Mouse (Mus musculus): ENCODE data around the gene Eif3k.
"Not testable (repeated sequence)": the region's sequence is repeated elsewhere in the genome, so short reads cannot be mapped to it uniquely, and the experiment has no call there.

Gene Eif3k

GRCm38 (mm10) chr7:28984452-28984851, 2.8 kb upstream of the Eif3k start:
- no peak for DNase-seq

DNA sequence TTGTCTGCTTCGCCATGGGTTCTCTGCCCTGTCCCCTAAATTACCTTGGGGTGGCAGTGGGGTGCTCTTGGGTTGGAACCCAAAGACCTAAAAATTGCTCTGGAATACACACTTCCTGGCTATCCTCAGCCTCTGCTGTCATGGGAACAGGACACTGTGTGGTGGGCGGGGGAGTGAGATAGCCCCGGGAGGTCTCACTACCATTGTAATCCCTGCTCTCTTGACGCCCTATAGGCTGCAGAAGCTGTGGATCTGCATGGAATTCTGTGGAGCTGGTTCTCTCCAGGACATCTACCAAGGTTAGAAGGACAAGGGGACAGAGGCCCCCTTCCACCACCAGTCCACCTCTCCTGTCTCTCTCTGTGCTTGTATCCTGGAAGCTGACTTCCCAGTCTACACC, 2.2 kb upstream of the Eif3k start:
- no peak for DNase-seq

DNA sequence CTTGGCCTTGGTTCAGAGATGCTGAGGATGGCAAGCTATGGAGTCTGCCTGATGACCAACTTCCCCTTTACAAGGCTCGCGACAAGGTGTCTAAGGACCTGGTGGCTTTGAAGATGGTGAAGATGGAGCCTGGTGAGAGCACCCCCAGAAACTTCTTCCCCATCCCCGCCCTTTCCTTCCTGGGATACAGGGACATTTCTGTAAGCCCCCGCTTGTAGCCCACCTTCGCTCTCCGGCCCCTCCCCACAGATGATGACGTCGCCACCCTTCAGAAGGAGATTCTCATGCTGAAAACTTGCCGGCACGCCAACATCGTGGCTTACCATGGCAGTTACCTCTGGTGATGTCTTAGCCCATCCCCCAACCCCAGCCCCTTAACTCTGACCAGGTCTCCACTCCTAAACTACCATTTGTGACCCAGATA, 1.5 kb upstream of the Eif3k start:
- peak in 1 of 2 experiments; percentile 30 for DNase-seq

- peak in 1 of 2 experiments; percentile 32 for DNase-seq
Observed at GRCm38 (mm10) chr7:28982274-28983013, 780 bp upstream of the Eif3k start.

DNA sequence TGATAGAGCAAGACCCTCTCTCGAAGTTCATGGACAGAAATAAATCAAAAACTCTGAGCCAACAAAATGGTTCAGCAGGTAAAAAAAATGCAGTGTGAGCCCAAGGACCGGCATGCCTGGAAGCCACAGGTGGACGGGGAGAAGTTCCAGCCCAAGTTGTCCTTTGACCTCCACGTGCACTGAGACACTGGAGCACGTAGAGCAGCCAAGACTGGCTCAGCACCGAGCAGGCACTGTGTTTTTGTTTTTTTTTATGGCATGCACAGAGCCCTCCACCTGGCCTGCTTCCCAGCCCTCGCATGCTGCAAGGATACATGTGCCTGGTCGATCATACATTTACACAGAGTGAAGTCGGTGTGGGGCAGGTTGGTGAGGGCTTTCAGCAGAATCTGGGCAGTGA, 4.1 kb downstream of the Eif3k start:
- DNase-seq = no peak

DNA sequence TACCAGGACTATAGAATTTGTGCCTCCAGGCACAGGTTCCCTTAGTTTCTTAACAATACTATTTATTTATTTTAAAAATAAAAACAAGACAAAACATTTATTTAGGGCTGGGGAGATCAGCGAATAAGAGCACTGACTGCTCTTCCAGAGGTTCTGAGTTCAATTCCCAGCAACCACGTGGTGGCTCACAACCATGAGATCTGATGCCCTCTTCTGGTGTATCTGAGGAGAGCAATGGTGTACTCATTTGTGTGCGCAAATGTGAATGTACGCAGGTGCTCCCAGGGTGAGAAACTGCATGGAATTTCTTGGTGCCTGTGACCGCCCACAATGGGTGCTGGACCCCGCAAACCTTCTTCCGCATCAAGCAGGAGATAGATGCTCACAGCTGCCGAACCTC, 8.6 kb downstream of the Eif3k start:
- peak; percentile 29 to 41 for DNase-seq

- DNase-seq = peak; percentile 89 to 93
Observed at GRCm38 (mm10) chr7:28972542-28972985, 9.1 kb downstream of the Eif3k start.

- DNase-seq = no peak
Observed at GRCm38 (mm10) chr7:28971770-28972269, 9.8 kb downstream of the Eif3k start.

DNA sequence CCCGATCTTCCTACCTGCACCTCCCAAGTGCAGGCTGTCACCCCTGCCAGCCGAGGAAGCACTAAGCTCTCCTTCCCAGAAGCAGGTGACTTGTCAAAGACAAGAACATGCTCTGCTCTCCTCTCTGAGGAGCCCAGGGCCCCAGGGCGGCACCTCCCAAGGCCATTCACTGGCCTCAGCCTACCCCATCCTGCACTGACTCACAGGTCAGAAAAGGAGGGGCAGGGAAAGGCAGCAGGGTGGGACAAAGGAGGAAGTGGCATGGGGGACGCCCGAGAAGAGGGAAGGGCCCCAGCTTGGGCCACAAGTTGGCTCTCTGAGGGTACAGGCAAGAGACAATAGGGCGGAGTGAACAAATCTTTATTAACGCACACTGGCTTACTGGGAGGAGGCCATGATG, 10.6 kb downstream of the Eif3k start:
- no peak for DNase-seq

GRCm38 (mm10) chr7:28969672-28970394, 11.8 kb downstream of the Eif3k start:
- no peak for DNase-seq

- no peak for DNase-seq
Observed at GRCm38 (mm10) chr7:28969271-28969670, 12.4 kb downstream of the Eif3k start.

- not testable (repeated sequence) for DNase-seq
Observed at GRCm38 (mm10) chr7:28968120-28968519, 13.5 kb downstream of the Eif3k start.

DNA sequence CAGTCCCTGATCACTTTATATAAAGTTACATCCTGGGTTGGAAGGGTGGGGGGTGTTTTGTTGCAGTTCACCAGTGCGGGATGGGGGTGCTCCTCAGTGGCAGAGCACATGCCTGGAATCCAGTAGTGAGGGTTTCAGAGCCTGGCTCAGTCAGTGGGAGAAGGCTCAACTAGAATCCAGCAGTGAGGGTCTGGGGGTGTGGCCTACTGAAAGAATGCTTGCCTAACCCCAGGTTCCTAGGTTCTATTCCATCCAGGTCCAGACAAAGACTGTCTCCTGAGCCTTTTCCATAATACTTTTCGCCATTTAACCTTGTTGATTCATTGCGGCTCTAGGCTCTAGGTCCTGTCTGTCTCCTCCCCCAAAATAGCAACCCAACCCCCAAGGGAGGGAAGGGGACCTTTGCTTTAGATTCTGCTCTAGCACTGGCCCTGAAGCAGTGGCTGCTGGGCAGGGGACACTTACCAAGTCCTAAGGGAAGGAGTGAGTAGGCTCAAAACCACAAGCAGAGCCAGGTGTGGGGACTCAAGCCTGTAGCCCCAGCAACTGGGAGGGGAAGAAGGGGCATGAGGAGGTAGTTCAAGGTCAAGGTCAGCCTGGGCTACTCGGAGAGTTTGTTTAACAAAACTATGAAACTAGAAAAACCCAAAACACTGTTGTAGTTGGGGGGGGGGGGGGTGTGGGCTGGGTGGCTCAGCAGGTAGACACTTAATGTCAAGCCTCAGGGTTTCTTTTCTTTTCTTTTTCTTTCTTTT, 14.7 kb downstream of the Eif3k start:
- DNase-seq = no peak

DNA sequence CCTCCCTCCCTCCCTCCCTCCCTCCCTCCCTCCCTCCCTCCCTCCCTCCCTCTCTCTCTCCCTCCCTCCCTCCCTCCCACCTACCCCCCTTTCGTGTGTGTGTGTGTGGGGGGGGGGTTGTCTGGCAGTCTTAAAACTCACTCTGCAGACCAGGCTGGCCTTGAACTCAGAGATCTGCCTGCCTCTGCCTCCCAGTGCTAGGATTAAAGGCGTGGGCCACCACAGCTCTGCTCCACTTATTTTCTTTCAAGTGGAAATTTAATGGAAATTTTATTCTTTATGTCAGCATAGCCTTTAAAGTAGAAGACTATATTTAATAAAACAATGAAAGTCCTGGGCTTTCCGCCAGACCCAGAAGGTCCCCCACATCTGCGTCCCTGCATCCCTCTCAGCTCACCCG, 15.5 kb downstream of the Eif3k start:
- DNase-seq = no peak

GRCm38 (mm10) chr7:28965346-28965840, 16.3 kb downstream of the Eif3k start:
- no peak for DNase-seq

DNA sequence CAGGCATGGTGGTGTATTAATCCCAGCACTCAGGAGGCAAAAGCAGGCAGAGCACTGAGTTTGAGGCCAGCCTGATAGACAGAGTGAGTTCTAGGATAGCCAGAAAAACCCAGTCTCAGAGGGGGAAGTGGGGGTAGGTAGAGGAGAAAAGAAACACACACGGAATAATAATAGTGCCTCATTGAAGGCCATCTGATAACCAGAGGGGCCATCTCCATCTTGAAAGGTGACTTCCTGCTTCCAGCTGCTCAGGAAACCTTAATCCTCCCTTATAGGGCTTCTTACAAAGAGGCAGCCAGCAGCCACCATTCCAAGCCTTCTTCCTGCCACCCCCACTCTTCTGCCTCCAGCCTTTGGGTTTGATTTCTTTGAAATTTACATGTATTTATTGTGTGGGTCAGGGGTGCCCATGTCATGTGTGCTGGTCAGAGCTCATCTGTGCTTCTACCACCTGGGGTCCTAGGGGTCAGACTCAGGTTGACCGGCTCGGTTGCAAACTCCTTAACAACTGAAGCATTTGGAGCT, 18.2 kb downstream of the Eif3k start:
- DNase-seq = no peak

DNA sequence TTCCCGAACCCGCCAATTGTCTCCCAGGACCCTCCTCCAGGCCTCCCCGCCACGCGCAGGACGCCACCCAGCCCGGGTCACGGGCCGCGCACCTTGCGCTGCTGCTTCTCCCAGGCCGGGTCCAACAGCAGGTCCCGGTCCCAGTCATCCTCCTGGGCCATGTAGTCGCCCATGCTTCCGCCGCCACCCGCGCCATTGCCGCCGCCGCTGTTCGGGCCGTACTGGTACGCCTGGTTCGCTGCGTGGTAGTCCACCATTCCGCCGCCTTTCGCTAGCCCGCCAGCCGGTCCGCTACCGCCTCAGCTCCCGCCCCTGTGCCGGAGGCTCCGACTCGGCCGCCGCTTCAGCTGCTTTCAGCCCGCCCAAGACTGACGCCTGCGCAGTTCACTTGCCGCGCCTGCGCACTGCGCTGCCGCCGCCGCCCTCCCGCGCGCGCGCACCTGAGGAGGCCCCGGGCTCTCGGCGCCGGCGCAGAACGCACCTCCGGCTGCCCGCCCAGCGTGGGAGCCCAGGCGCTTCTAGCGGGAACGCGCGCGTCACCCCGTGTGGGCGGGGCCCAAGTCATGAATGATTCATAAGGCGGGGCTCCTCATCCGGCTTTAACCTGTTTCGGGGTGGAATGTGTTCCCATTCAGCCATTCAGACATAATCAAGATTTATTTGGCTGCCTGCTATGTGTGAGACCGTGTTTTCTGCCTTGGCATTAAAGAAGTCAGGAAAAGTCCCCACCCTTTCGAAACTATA, 19.6 kb downstream of the Eif3k start, which contains the start of gene Actn4:
Actn4 (minus strand) TSS at position 414 of the 744 bp plus-strand sequence.
- DNase-seq = peak; percentile 100

- DNase-seq = no peak
Observed at GRCm38 (mm10) chr7:28961584-28961926, 20.1 kb downstream of the Eif3k start.

GRCm38 (mm10) chr7:28960354-28961046, 21.2 kb downstream of the Eif3k start:
- DNase-seq = no peak

- DNase-seq = no peak
Observed at GRCm38 (mm10) chr7:28959505-28960045, 22.1 kb downstream of the Eif3k start.

GRCm38 (mm10) chr7:28958770-28959169, 22.9 kb downstream of the Eif3k start:
- DNase-seq = no peak

Measured in cerebellum, postnatal 10 days (tissue).